Mouse (Mus musculus) layer of hippocampus, adult 2 months (tissue): ENCODE measurements at regions not wholly inside any gene's neighbourhood (a gene's known extent, or its start where the extent isn't known, plus 50 kb on each side); places are given as distances from the start of the nearest gene placed in this dataset.

Source experiments
- DNase-seq, 2 experiments: peaks; one replicate each; pipeline ENCODE4 v3.0.0; 2022; ENCODE audit warnings: low spot score in 2 of 2
- H3K27ac ChIP-seq: fragments of 200-600 bp; 2 replicates; pipeline ENCODE4 v1.8.1; 2022
- H3K4me3 ChIP-seq: fragments of 200-600 bp; 2 replicates; pipeline ENCODE4 v1.8.1; 2022; ENCODE audit warnings: mild to moderate bottlenecking
- CTCF ChIP-seq: fragments of 200-600 bp; conservative IDR thresholded peaks from 2 replicates; pipeline ENCODE4 v1.8.1; 2022; ENCODE audit warnings: antibody characterized with exemption, mild to moderate bottlenecking, moderate library complexity

- no peak overlapping the region for H3K4me3 ChIP-seq
- DNase-seq: no peak
- no peak overlapping the region for H3K27ac ChIP-seq
- TF ChIP-seq CTCF: no peak
These were observed 609.8 kb upstream of the Kdm8 start for GRCm38 (mm10) chr7:124834692-124835091.

DNA sequence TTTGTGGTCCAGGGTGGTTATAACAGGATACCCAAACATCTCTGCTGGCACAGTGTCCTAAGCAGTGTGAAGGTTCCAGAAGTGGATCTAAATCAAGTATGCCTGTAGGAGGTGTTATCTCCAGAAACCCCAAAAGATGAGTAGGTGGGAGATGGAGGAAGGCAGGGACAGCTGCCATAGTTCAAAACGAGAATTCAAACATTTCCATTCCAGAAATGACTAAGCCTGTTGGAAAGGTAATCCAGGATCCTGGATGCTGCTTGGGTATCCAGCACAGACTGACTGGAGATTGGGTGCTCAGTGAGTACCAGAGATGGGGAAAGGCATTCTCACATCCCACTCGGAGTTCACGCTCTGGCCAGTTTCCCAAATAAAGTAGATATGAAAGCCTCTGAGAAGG lies 607.9 kb upstream of the Kdm8 start:
- H3K4me3 ChIP-seq: no peak overlapping the region
- no peak overlapping the region for H3K27ac ChIP-seq
- no peak for DNase-seq
- no peak for TF ChIP-seq CTCF

GRCm38 (mm10) chr7:124855056-124855455 lies 589.4 kb upstream of the Kdm8 start:
- TF ChIP-seq CTCF: no peak
- no peak overlapping the region for H3K27ac ChIP-seq
- DNase-seq: peak; percentile 55 to 68
- no peak overlapping the region for H3K4me3 ChIP-seq

GRCm38 (mm10) chr7:124857106-124857505 lies 587.4 kb upstream of the Kdm8 start:
- Histone ChIP-seq H3K4me3 (no peak overlapping the region), H3K27ac (no peak overlapping the region)
- TF ChIP-seq CTCF: no peak
- no peak for DNase-seq

DNA sequence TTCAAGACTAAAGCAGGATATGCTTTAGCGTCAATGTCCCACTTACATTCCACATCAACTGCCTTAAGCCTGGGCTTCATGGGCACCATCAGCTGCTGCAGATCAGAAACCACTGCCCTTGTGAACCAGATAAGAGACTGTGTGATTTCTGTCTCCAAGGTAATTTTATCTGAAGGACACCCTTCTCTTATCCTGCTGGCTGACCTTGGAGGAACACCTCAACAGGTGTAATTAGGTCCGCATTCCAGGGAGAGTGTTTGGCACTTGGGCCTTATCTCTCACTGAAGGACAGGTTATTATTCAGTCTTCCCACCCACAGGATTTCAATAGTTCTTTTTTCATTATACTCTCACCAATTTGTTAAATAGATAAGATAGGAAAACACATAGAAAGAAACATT lies 583.1 kb upstream of the Kdm8 start:
- TF ChIP-seq CTCF: no peak
- H3K27ac ChIP-seq: no peak overlapping the region
- no peak for DNase-seq
- no peak overlapping the region for H3K4me3 ChIP-seq

GRCm38 (mm10) chr7:124868133-124868603 lies 576.3 kb upstream of the Kdm8 start:
- H3K4me3 ChIP-seq: no peak overlapping the region
- TF ChIP-seq CTCF: no peak
- no peak overlapping the region for H3K27ac ChIP-seq
- DNase-seq: no peak

- Histone ChIP-seq H3K27ac (no peak overlapping the region), H3K4me3 (no peak overlapping the region)
- TF ChIP-seq CTCF: no peak
- no peak for DNase-seq
These were observed 575.9 kb upstream of the Kdm8 start for GRCm38 (mm10) chr7:124868621-124869020.

DNA sequence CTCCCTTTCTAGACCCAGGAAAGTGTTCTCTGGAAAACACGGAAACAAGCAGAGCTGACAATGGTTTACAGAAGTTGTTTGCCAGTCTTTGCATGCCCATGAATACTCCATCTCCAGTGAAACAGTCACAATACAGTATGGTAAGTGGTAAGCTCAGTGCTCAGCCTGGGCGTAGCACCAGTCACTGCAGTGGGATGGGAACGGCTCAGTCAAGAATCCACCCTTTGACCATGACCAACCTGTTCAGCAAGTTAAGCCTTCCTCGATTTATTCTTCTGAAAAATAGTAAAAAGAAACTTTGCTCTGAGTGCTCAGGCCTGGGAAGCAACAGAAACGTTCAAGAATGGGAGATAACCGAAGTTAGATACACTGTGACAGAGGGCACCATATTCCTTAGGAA lies 563.7 kb upstream of the Kdm8 start:
- no peak overlapping the region for H3K27ac ChIP-seq
- no peak for TF ChIP-seq CTCF
- no peak overlapping the region for H3K4me3 ChIP-seq
- no peak for DNase-seq

DNA sequence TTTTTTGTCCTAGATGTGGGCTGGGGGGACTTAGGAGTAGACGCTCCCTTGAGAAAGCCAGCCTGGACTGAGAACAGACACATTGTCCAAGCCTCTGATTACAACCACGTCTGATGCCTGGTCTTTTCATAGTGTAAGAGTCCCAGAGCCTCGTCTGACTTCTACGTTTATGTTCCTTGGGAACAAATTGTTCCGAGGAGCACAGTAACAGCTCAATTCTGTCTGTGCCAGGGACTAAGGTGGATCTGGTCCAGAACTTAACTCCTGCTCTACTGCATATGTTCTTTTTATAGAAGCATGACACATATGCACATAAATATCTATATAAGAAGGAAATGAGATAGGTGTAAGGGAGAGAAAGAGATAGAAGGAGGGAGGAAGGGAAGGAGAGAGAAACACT lies 537.2 kb upstream of the Kdm8 start:
- no peak overlapping the region for H3K4me3 ChIP-seq
- no peak for TF ChIP-seq CTCF
- DNase-seq: no peak
- H3K27ac ChIP-seq: no peak overlapping the region

DNA sequence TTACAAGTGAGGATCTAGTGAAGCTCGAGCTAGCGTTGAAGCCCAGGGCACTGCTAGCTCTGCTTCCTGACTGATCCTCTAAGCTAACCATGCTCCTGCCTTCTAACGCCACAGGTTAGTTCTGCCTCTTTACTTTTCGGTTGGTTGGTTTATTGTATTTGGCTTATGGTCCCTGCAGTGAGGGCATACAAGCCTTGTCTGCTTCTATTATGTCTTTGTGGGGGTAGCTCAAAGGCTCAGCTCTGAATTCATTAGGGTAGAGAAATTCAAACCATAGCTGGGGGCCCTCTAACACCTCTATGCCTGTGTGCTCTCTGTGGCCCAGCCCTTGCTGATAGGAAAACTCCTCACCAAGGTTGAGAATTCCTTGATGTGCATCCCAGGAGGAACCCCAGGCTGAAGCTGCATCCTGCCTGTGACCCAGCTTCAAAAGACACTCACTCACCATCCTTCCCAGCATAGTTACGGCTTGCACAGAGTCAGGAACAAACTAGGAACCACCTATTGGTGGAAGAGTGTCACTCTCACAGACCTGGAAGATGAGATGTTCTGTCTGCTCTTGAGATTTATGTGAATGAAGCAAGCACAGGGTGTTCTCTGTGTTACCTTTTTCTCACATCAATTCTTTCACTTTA lies 536.7 kb upstream of the Kdm8 start:
- no peak for DNase-seq
- H3K4me3 ChIP-seq: no peak overlapping the region
- no peak for TF ChIP-seq CTCF
- no peak overlapping the region for H3K27ac ChIP-seq

DNA sequence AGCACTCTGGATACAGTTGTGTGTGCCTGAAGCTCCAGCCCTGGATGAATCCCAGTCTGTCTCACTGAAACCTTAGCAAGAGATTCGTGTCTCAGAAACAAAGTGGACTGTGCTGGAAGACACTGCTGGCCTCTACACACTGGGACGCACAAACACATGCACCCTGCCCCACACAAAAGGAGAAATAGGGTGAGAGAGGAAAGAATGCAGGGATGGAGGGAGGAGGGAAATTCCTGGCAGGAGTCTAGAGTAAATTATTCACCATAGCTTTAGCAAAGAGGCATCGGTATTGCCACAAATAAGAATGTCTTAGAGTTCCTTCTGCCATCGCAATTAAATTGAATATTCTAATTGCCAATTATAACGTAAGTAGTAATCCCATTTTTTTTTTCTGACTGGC lies 530.4 kb upstream of the Kdm8 start:
- TF ChIP-seq CTCF: no peak
- DNase-seq: no peak
- Histone ChIP-seq H3K27ac (no peak overlapping the region), H3K4me3 (no peak overlapping the region)

GRCm38 (mm10) chr7:124914479-124914878 lies 530.0 kb upstream of the Kdm8 start:
- Histone ChIP-seq H3K27ac (no peak overlapping the region), H3K4me3 (no peak overlapping the region)
- TF ChIP-seq CTCF: no peak
- DNase-seq: no peak

- H3K4me3 ChIP-seq: no peak overlapping the region
- H3K27ac ChIP-seq: no peak overlapping the region
- DNase-seq: no peak
- TF ChIP-seq CTCF: no peak
These were observed 529.5 kb upstream of the Kdm8 start for GRCm38 (mm10) chr7:124914972-124915371.

GRCm38 (mm10) chr7:124915637-124916036 lies 528.8 kb upstream of the Kdm8 start:
- no peak overlapping the region for H3K4me3 ChIP-seq
- no peak overlapping the region for H3K27ac ChIP-seq
- no peak for TF ChIP-seq CTCF
- no peak for DNase-seq
